Mouse (Mus musculus): ENCODE measurements around the gene Ggact. TPM values are rescaled to one million over a fixed set of nuclear protein-coding genes. Genes with fewer than 3 reads are reported as not detected.

The Ggact gene
- polyA plus RNA-seq, 1 experiment = 151 TPM

- H3K4me3 ChIP-seq (ENCODE audit: low read depth, low read length) = no peak overlapping the region
- H3K27me3 ChIP-seq (ENCODE audit: control insufficient read depth, insufficient read depth, low read length) = no peaks in the 10 kb centered on the region
- H3K27ac ChIP-seq (ENCODE audit: insufficient read depth, low read depth, low read length) = no peak overlapping the region
- TF ChIP-seq CTCF (IDR thresholded peaks at IDR 0.05; ENCODE audit: extremely low read depth, insufficient read length, insufficient replicate concordance, low read depth, low read length) (no peak), POLR2A (IDR thresholded peaks at IDR 0.05; ENCODE audit: low read depth, low read length) (no peak)
- no peaks in the 10 kb centered on the region for H3K4me1 ChIP-seq (ENCODE audit: control insufficient read depth, insufficient read depth, insufficient read length, low read length)
- WGBS = 90% methylated on average over 2 of the region's 2 CpGs
- H3K36me3 ChIP-seq (ENCODE audit: control insufficient read depth, insufficient read depth, low read length) = no peaks in the 10 kb centered on the region
Observed at GRCm38 (mm10) chr14:122825464-122825863, 88.1 kb downstream of the Ggact start.

GRCm38 (mm10) chr14:122823791-122824190, 89.8 kb downstream of the Ggact start:
- no peaks in the 10 kb centered on the region for H3K4me1 ChIP-seq (ENCODE audit: control insufficient read depth, insufficient read depth, insufficient read length, low read length)
- H3K27ac ChIP-seq (ENCODE audit: insufficient read depth, low read depth, low read length) = no peak overlapping the region
- TF ChIP-seq CTCF (IDR thresholded peaks at IDR 0.05; ENCODE audit: extremely low read depth, insufficient read length, insufficient replicate concordance, low read depth, low read length) (no peak), POLR2A (IDR thresholded peaks at IDR 0.05; ENCODE audit: low read depth, low read length) (no peak)
- H3K36me3 ChIP-seq (ENCODE audit: control insufficient read depth, insufficient read depth, low read length) = no peaks in the 10 kb centered on the region
- 73% methylated on average over 2 of the region's 2 CpGs for WGBS
- H3K4me3 ChIP-seq (ENCODE audit: low read depth, low read length) = no peak overlapping the region
- H3K27me3 ChIP-seq (ENCODE audit: control insufficient read depth, insufficient read depth, low read length) = no peaks in the 10 kb centered on the region

- TF ChIP-seq POLR2A (IDR thresholded peaks at IDR 0.05; ENCODE audit: low read depth, low read length) = no peak
- no peak for TF ChIP-seq CTCF (IDR thresholded peaks at IDR 0.05; ENCODE audit: extremely low read depth, insufficient read length, insufficient replicate concordance, low read depth, low read length)
- H3K27me3 ChIP-seq (ENCODE audit: control insufficient read depth, insufficient read depth, low read length) = no peaks in the 10 kb centered on the region
- H3K4me3 ChIP-seq (ENCODE audit: low read depth, low read length) = no peak overlapping the region
- H3K27ac ChIP-seq (ENCODE audit: insufficient read depth, low read depth, low read length) = no peak overlapping the region
- no peaks in the 10 kb centered on the region for H3K4me1 ChIP-seq (ENCODE audit: control insufficient read depth, insufficient read depth, insufficient read length, low read length)
- H3K36me3 ChIP-seq (ENCODE audit: control insufficient read depth, insufficient read depth, low read length) = no peaks in the 10 kb centered on the region
- 95% methylated on average over 3 of the region's 3 CpGs for WGBS
Observed at GRCm38 (mm10) chr14:122821002-122821401, 92.6 kb downstream of the Ggact start.

GRCm38 (mm10) chr14:122800296-122800695, 113.3 kb downstream of the Ggact start:
- H3K27ac ChIP-seq (ENCODE audit: insufficient read depth, low read depth, low read length) = no peak overlapping the region
- H3K4me1 ChIP-seq (ENCODE audit: control insufficient read depth, insufficient read depth, insufficient read length, low read length) = no peaks in the 10 kb centered on the region
- H3K27me3 ChIP-seq (ENCODE audit: control insufficient read depth, insufficient read depth, low read length) = no peaks in the 10 kb centered on the region
- TF ChIP-seq POLR2A (IDR thresholded peaks at IDR 0.05; ENCODE audit: low read depth, low read length) = no peak
- TF ChIP-seq CTCF (IDR thresholded peaks at IDR 0.05; ENCODE audit: extremely low read depth, insufficient read length, insufficient replicate concordance, low read depth, low read length) = no peak
- no peaks in the 10 kb centered on the region for H3K36me3 ChIP-seq (ENCODE audit: control insufficient read depth, insufficient read depth, low read length)
- no peak overlapping the region for H3K4me3 ChIP-seq (ENCODE audit: low read depth, low read length)
- 93% methylated on average over 4 of the region's 4 CpGs for WGBS

GRCm38 (mm10) chr14:122793368-122793767, 120.2 kb downstream of the Ggact start:
- TF ChIP-seq POLR2A (IDR thresholded peaks at IDR 0.05; ENCODE audit: low read depth, low read length) (no peak), CTCF (IDR thresholded peaks at IDR 0.05; ENCODE audit: extremely low read depth, insufficient read length, insufficient replicate concordance, low read depth, low read length) (no peak)
- Histone ChIP-seq H3K27ac (ENCODE audit: insufficient read depth, low read depth, low read length) (no peak overlapping the region), H3K4me3 (ENCODE audit: low read depth, low read length) (no peak overlapping the region), H3K36me3 (ENCODE audit: control insufficient read depth, insufficient read depth, low read length) (0 out of 2 replicates have a peak, but pooled peaks cover 1% of the 10 kb centered on the region), H3K27me3 (ENCODE audit: control insufficient read depth, insufficient read depth, low read length) (no peaks in the 10 kb centered on the region), H3K4me1 (ENCODE audit: control insufficient read depth, insufficient read depth, insufficient read length, low read length) (no peaks in the 10 kb centered on the region)
- WGBS = 84% methylated on average over 4 of the region's 4 CpGs

- H3K27me3 ChIP-seq (ENCODE audit: control insufficient read depth, insufficient read depth, low read length) = no peaks in the 10 kb centered on the region
- no peak overlapping the region for H3K27ac ChIP-seq (ENCODE audit: insufficient read depth, low read depth, low read length)
- 0 out of 2 replicates have a peak, but pooled peaks cover 1% of the 10 kb centered on the region for H3K36me3 ChIP-seq (ENCODE audit: control insufficient read depth, insufficient read depth, low read length)
- no peaks in the 10 kb centered on the region for H3K4me1 ChIP-seq (ENCODE audit: control insufficient read depth, insufficient read depth, insufficient read length, low read length)
- H3K4me3 ChIP-seq (ENCODE audit: low read depth, low read length) = no peak overlapping the region
- WGBS = 89% methylated on average over 7 of the region's 7 CpGs
- no peak for TF ChIP-seq POLR2A (IDR thresholded peaks at IDR 0.05; ENCODE audit: low read depth, low read length)
- no peak for TF ChIP-seq CTCF (IDR thresholded peaks at IDR 0.05; ENCODE audit: extremely low read depth, insufficient read length, insufficient replicate concordance, low read depth, low read length)
Observed at GRCm38 (mm10) chr14:122790111-122790510, 123.4 kb downstream of the Ggact start.

GRCm38 (mm10) chr14:122788199-122788598, 125.4 kb downstream of the Ggact start:
- no peaks in the 10 kb centered on the region for H3K27me3 ChIP-seq (ENCODE audit: control insufficient read depth, insufficient read depth, low read length)
- H3K4me1 ChIP-seq (ENCODE audit: control insufficient read depth, insufficient read depth, insufficient read length, low read length) = no peaks in the 10 kb centered on the region
- H3K4me3 ChIP-seq (ENCODE audit: low read depth, low read length) = no peak overlapping the region
- 87% methylated on average over 2 of the region's 2 CpGs for WGBS
- TF ChIP-seq CTCF (IDR thresholded peaks at IDR 0.05; ENCODE audit: extremely low read depth, insufficient read length, insufficient replicate concordance, low read depth, low read length) (no peak), POLR2A (IDR thresholded peaks at IDR 0.05; ENCODE audit: low read depth, low read length) (no peak)
- no peaks in the 10 kb centered on the region for H3K36me3 ChIP-seq (ENCODE audit: control insufficient read depth, insufficient read depth, low read length)
- H3K27ac ChIP-seq (ENCODE audit: insufficient read depth, low read depth, low read length) = no peak overlapping the region
